Mouse (Mus musculus) gastrocnemius, adult 2 months (tissue): Measurements from ENCODE around the gene Ctnna2. TPM values are rescaled to one million over a fixed set of nuclear protein-coding genes. Genes with fewer than 3 reads are reported as not detected.

ENCODE experiments used
- DNase-seq: peaks from one replicate; pipeline ENCODE4 v3.0.0; 2022
- H3K27ac ChIP-seq: fragments of 200-600 bp; 2 replicates; pipeline ENCODE4 v1.8.1; 2022; ENCODE audit warnings: mild to moderate bottlenecking
- H3K4me3 ChIP-seq: fragments of 200-600 bp; 2 replicates; pipeline ENCODE4 v1.8.1; 2022; ENCODE audit warnings: mild to moderate bottlenecking, moderate library complexity
- CTCF ChIP-seq: fragments of 200-600 bp; IDR thresholded peaks from 2 replicates; pipeline ENCODE4 v1.8.1; 2022; ENCODE audit warnings: antibody characterized with exemption, mild to moderate bottlenecking, moderate library complexity
- intact Hi-C: fragments of 180-260 bp; cut with DNase I; formaldehyde crosslinking; loops from one replicate; pipeline ENCODE4 v1.15.1; 2025
- total RNA-seq, 2 experiments: library from RNA; stranded (reverse); gene quantifications; 2 replicates each; pipeline ENCODE4 v1.2.3; 2021

Gene Ctnna2
- total RNA-seq, 2 experiments from 2014 or later: not detected

DNA sequence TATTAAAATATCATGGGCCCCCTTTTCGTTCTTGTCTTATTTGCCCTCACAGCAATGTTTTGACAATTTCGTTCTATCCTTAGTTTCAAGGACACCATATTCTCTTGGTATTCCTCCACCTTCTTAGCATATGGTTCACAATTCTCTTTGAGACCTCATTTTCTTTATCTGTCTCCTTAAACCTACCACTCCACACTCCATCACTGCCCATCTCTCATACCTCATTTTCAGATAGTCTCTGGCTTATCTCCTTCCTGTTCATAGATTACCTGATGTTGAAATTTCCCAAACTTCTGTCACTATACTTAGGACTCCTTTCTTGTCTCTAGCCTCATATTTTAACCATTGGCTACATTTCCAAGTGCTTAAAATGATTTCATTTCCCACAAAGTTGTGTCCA is 116.1 kb downstream of the Ctnna2 start:
- H3K27ac ChIP-seq: no peak overlapping the region
- intact Hi-C loops: no loop called here
- no peak overlapping the region for H3K4me3 ChIP-seq
- TF ChIP-seq CTCF: no peak
- DNase-seq: no peak

DNA sequence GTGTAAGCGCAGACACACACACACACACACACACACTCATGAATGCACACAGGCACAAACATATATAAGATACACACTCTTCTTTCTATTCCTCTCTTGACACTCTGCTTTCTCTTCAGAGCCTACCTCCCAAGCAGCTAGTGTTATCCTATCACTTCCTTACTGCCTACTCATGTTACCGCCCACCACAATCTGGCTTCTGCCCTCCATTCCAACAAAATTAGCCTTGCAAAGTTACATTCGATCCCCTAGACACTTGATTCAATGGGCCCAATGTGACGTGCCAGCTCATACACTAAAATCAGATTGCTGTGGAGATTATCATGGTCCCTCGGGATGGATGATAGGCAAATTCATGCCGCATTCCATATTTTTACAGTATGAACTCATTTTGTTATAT is 116.7 kb downstream of the Ctnna2 start:
- no peak for TF ChIP-seq CTCF
- DNase-seq: no peak
- intact Hi-C loops: no loop called here
- no peak overlapping the region for H3K4me3 ChIP-seq
- H3K27ac ChIP-seq: no peak overlapping the region

DNA sequence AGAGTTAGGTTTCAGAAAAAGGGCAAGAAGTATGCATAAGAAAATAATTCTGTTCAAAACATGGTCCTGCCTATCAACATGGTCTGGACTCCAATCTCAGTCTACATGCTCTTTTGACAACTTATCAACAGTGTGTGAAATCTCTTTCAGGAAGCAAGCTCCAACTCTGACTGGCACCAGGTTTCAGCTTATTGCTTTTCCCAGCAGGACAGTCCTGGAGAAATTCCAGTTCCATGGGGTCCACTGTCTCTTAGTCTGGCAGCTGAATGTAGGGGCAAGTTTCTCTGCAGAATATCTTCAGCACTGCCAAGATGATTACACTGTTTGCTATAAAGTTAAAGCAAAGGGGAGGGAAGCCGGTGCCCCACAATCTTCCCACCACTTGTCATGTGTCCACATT is 130.1 kb downstream of the Ctnna2 start:
- no peak overlapping the region for H3K27ac ChIP-seq
- no peak overlapping the region for H3K4me3 ChIP-seq
- TF ChIP-seq CTCF: no peak
- intact Hi-C loops: no loop called here
- no peak for DNase-seq

DNA sequence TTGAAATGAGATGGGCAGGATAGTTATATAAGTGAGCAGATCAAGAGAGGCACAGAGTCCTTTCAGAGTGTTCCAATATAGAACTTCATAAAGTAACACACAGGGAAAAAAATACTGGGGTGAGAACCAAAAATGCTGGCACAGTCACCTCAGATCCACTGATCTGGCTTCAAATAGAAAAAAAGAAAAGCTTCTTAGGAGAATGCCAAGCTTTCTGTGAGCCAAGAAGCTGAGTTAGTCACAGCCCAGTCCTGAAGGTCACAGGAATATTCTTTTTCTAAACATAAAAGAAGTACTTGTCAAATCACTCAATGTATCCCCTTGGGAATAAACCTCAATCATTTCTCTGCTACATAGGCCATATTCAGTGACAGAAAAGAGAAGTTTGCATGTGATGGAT is 130.7 kb downstream of the Ctnna2 start:
- DNase-seq: no peak
- TF ChIP-seq CTCF: no peak
- intact Hi-C loops: no loop called here
- no peak overlapping the region for H3K4me3 ChIP-seq
- no peak overlapping the region for H3K27ac ChIP-seq

DNA sequence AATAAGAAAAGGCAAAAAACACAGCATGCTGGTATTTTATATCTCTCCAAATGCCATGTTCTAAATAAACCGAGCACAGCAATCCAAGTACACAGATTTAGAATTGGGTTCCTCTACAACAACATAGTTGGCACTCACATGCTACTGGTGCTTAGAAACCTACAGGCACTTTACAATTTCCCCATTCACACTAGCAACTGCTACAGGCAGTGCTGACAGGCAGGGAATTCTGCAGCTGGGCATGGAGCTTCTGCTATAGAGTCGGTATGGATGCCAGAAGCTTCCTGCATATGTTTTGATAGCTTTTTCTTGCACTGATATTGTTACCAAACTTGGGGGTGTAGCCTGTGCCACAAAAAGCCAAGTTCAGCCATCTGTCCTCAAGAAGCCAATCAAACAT is 131.8 kb downstream of the Ctnna2 start:
- no peak for DNase-seq
- no peak overlapping the region for H3K4me3 ChIP-seq
- intact Hi-C loops: no loop called here
- H3K27ac ChIP-seq: no peak overlapping the region
- no peak for TF ChIP-seq CTCF

DNA sequence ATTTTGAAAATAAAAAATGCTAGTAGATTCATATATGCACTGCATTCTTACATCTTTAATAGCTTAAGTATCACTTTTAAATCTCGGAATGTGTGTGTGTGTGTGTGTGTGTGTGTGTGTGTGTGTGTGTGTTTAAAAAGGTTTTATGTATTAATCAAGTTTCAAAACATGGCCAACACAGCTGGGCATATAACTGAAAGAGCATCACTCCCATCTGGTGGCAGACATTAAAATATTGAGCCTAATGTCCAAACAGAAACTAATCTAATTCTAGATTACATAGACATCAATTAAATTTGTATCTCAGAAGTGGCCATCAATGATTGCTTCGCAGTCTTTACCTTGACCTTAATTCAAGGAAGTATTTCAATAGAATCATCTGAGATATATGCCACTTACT is 140.4 kb downstream of the Ctnna2 start:
- TF ChIP-seq CTCF: no peak; the same call in 1 of the 2 replicates
- Histone ChIP-seq H3K27ac (no peak overlapping the region), H3K4me3 (no peak overlapping the region)
- DNase-seq: no peak
- intact Hi-C loops: no loop called here

DNA sequence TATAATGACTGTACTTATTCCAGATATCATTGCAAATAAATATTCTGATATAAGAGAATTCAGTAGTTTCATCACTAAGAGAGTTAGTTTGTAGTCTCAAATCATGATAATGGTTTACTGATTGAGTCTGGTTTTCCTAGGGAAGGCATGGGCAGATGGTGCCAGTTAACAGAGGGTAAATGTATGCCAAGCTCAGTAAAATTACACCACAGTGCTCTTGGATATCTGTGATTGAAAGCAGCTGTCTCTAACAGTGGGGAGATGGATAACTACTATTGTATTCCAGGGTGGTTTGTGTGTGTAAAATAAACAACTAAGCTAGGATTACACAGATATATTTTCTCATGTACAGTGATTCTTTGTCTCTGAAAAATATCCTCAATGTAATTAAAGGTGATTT is 140.8 kb downstream of the Ctnna2 start:
- Histone ChIP-seq H3K4me3 (no peak overlapping the region), H3K27ac (no peak overlapping the region)
- intact Hi-C loops: no loop called here
- no peak for TF ChIP-seq CTCF
- no peak for DNase-seq

DNA sequence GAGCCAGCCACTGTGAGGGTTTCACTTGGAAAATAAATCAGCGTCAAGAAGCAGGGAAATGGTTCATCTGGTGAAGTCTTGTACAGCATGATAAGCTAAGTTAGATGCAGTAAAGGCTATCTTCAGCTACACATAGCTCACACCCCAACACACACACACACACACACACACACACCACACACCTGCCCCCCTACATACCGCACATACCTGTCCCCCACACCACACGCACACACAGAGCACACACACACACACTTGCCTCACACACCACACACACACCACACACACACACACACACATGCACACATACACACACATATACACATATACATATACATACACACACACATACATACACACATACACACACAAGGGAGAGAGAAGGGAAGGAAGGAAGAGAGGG is 142.0 kb downstream of the Ctnna2 start:
- no peak overlapping the region for H3K4me3 ChIP-seq
- no peak for DNase-seq
- H3K27ac ChIP-seq: no peak overlapping the region
- TF ChIP-seq CTCF: no peak
- intact Hi-C loops: no loop called here

DNA sequence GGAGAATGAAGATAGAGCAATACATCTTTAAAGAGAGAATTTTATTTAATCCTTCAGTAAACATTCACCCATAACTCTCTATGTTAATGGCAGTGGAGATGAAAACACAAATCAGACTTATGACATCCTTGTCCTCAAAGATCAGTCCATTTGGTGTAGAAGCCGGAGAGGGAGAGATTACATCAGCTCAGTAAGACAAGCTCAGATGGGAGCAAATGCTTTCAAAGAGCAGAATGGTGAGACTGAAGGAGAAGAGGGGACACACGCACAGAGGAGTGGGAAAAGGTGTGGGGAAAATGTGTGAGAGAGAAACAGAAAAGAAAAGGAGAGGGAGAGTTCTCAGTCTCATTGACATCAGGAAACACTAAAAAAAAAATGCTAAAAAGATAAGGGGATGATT is 144.8 kb downstream of the Ctnna2 start:
- no peak for TF ChIP-seq CTCF
- intact Hi-C loops: no loop called here
- DNase-seq: no peak
- Histone ChIP-seq H3K4me3 (no peak overlapping the region), H3K27ac (no peak overlapping the region)

DNA sequence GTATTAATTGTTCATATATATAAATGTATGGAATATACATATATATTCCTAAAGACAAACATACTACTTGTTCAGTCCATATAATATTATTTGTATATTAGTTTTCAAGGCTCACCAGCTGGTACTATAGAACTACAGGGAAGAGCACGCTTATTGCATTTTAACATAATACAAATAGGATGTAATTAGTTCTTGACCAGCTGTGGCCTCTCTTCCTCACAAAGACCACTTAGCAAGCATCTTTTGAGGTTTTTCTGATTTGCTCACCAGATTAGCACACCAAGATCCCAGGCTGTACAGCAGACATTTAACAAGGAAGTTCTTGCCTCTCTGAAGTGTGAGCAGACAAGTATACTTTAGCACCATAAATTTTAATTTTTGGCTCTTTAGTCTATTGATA is 152.0 kb downstream of the Ctnna2 start:
- Histone ChIP-seq H3K27ac (no peak overlapping the region), H3K4me3 (no peak overlapping the region)
- intact Hi-C loops: no loop called here
- no peak for TF ChIP-seq CTCF
- DNase-seq: no peak

DNA sequence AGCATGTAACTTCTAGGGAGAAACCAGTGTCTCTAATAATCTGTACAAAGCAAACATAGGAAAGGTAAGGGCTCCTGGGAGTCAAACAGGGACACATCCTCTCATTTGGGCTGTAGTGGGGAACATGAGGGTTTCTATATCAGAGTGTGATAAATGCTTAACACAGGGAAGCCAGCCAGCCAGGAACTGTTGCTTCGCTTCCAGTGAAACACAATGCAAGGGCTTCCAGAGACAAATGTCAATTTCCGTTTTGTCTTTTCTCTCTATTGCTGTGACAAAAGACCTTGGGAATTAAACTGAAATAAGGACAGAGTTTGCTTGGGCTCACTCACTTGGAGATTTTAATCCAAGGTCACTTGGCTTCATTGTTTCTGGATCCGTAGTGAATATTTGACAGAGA is 162.4 kb downstream of the Ctnna2 start:
- no peak for TF ChIP-seq CTCF
- intact Hi-C loops: no loop called here

DNA sequence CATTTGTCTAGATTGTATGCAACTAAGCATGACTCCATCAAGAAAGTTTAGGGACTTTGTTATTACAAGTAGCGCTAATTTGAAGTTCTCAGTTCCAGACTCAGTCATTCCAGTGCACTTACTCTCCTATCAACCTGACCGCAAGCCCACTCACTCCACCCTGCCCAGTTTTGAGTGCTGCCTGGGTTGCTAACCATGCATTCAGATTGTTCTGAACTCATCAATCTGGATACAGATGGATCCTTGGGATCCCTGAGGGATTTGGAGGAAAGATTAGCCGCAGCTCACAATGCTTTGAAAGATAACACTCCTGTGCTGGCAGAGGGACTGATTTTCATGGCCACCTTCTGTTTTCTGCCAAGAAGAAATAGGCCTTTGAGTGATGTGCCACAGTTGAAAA is 168.5 kb downstream of the Ctnna2 start:
- Histone ChIP-seq H3K27ac (no peak overlapping the region), H3K4me3 (no peak overlapping the region)
- no peak for DNase-seq
- intact Hi-C loops: no loop called here
- TF ChIP-seq CTCF: no peak

More for the DNA sequence above, 162.4 kb downstream of the Ctnna2 start:
- H3K4me3 ChIP-seq: no peak overlapping the region
- no peak for DNase-seq
- H3K27ac ChIP-seq: no peak overlapping the region

DNA sequence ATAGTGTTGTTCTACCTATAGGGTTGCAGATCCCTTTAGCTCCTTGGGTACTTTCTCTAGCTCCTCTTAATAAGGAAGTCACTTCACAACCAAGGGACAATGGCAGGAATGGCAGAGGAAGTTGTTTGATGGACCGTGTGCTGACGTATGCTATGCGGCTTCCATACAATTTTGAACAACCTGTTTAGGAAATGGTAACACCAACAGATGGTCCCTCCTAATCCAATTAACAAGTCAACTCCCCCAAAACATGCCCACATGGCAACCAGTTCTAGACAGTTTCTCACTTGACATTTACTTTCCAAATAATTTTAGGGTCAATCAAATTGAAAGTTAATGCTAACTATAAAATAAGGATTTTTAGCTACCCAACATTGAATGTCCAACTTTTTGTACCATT is 176.9 kb downstream of the Ctnna2 start:
- H3K27ac ChIP-seq: no peak overlapping the region
- intact Hi-C loops: no loop called here
- no peak for TF ChIP-seq CTCF
- no peak for DNase-seq
- H3K4me3 ChIP-seq: no peak overlapping the region

DNA sequence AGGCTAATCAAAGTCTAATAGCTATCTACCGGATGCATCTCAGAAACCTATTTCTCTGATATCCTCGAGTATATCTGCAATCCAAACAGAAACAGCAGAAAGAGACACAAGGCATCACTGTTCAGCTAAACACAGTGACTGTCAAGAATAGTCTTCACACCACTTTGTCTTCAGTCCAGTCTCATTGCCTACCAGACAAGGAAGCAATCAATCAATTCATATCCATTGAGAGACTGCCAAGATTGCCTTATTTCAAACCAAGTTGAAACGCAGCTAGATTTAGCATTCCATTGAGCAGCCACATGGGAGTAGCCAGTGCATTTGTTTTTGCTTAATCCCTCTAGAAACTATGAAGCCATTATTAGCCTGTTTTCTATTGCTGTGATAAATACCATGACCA is 196.2 kb downstream of the Ctnna2 start:
- intact Hi-C loops: no loop called here
- TF ChIP-seq CTCF: no peak
- DNase-seq: no peak
- Histone ChIP-seq H3K27ac (no peak overlapping the region), H3K4me3 (no peak overlapping the region)
